Mouse (Mus musculus) spleen, adult 2 months (tissue): ENCODE data around the gene Cdip1.

Experiments used
- CTCF ChIP-seq: fragments of 200-500 bp; IDR thresholded peaks from 2 replicates; pipeline ENCODE4 v1.5.1; 2011; ENCODE audit warnings: mild to moderate bottlenecking, inconsistent platforms; ENCODE audit not compliant: insufficient read depth, insufficient read length, insufficient replicate concordance; ENCODE audit errors: extremely low read depth
- POLR2A ChIP-seq: fragments of 200-500 bp; IDR thresholded peaks from 2 replicates; pipeline ENCODE4 v1.6.1; 2011; ENCODE audit warnings: low read depth, low read length, inconsistent platforms

DNA sequence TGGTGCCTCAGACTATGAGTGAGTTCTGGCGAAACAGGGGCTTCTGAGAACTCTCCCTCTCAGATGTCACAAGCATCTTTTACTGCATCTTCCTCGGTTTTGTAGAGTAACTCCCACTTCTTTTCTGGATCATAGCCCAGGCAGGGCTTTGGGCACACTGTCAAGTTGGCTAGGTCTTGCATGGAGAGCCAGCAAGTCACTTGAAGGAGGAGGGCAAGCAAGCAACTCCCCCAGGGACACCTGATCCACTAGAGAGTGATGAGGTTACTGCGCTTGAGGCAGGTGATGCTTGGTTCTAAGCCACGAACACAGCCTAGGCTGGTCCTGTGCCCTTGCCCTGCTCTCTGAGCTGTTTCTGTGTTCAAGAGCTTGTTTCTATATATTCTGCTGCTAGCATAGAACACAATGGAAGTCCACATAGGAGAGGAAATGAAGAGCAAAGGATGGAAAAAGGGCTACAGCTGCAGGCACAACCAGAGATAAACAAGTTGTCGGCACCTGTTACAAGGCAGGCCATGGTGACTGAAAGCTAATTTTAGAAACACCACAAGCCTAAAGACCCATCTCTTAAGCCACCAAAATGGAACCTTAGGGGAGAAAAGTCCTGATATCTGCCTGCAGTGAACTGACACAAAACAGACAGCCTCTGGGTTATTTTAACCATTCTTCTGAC, 8.4 kb downstream of the Cdip1 start:
- TF ChIP-seq POLR2A = no peak
- no peak for TF ChIP-seq CTCF
